Mouse (Mus musculus) forebrain, embryonic 11.5 days (tissue): ENCODE measurements at regions not wholly inside any gene's neighbourhood (a gene's known extent, or its start where the extent isn't known, plus 50 kb on each side); places are given as distances from the start of the nearest gene placed in this dataset.
"Not testable (repeated sequence)": the region's sequence is repeated elsewhere in the genome, so short reads cannot be mapped to it uniquely, and the experiment has no call there.

Source experiments
- ATAC-seq: fragments of 200-750 bp; cut with Nextera tagmentation; replicated peaks from 2 replicates; pipeline ENCODE4 v1.8.0; 2017; ENCODE audit warnings: moderate TSS enrichment; ENCODE audit not compliant: low FRiP score
- DNase-seq: peaks from one replicate; pipeline ENCODE4 v3.0.0-alpha.2; 2017; ENCODE audit warnings: low spot score
- H3K27ac ChIP-seq: fragments of 300-500 bp; sonication (generic); 2 replicates; pipeline ENCODE4 v1.5.1; 2014; ENCODE audit warnings: low read depth, low read length
- H3K27me3 ChIP-seq: fragments of 300-500 bp; sonication (generic); 2 replicates; pipeline ENCODE4 v1.6.1; 2014; ENCODE audit warnings: mild to moderate bottlenecking, low read length, mixed read lengths; ENCODE audit not compliant: control insufficient read depth, insufficient read depth
- H3K36me3 ChIP-seq: fragments of 300-500 bp; sonication (generic); 2 replicates; pipeline ENCODE4 v1.6.1; 2014; ENCODE audit warnings: mild to moderate bottlenecking, low read length, moderate library complexity, mixed read lengths; ENCODE audit not compliant: control insufficient read depth, insufficient read depth
- H3K4me1 ChIP-seq: fragments of 300-500 bp; sonication (generic); replicated peaks from 2 replicates; pipeline ENCODE4 v1.6.1; 2014; ENCODE audit warnings: low read length, mixed read lengths; ENCODE audit not compliant: control insufficient read depth, insufficient read depth
- H3K4me2 ChIP-seq: fragments of 300-500 bp; sonication (generic); 2 replicates; pipeline ENCODE4 v1.6.1; 2014; ENCODE audit warnings: low read depth, mild to moderate bottlenecking, low read length, moderate library complexity, mixed read lengths; ENCODE audit not compliant: severe bottlenecking
- H3K4me3 ChIP-seq: fragments of 300-500 bp; sonication (generic); 2 replicates; pipeline ENCODE4 v1.5.1; 2014; ENCODE audit warnings: low read depth, low read length
- H3K9ac ChIP-seq: fragments of 300-500 bp; sonication (generic); 2 replicates; pipeline ENCODE4 v1.6.1; 2014; ENCODE audit warnings: low read length
- H3K9me3 ChIP-seq: fragments of 300-500 bp; sonication (generic); 2 replicates; pipeline ENCODE4 v1.6.1; 2016; ENCODE audit warnings: low read length, mixed read lengths; ENCODE audit not compliant: control insufficient read depth
- WGBS: fragments of 180-500 bp; shearing (Covaris S2); extraction: QIAGEN DNeasy Blood & Tissue Kit; methylation state at CpG from one replicate; pipeline ENCODE4 v1.1.7; 2014; 5-methylcytosine and 5-hydroxymethylcytosine counted together

GRCm38 (mm10) chr10:46785723-46786122 is 1208.1 kb downstream of the Hace1 start:
- not testable (repeated sequence) for H3K27me3 ChIP-seq, H3K9me3 ChIP-seq, H3K27ac ChIP-seq, ATAC-seq, DNase-seq, H3K4me1 ChIP-seq, H3K4me3 ChIP-seq, H3K9ac ChIP-seq, H3K4me2 ChIP-seq, H3K36me3 ChIP-seq
- 87% methylated on average over 7 of the region's 7 CpGs for WGBS

- ATAC-seq (no peak), DNase-seq (no peak)
- Histone ChIP-seq H3K4me3 (no peak overlapping the region), H3K9me3 (no peaks in the 10 kb centered on the region), H3K27me3 (no peaks in the 10 kb centered on the region), H3K9ac (no peak overlapping the region), H3K4me2 (no peak overlapping the region), H3K27ac (no peak overlapping the region), H3K4me1 (no peaks in the 10 kb centered on the region), H3K36me3 (no peaks in the 10 kb centered on the region)
- 86% methylated on average over 1 of the region's 1 CpGs for whole genome bisulfite sequencing
Observed at GRCm38 (mm10) chr10:46814271-46814670, 1236.6 kb downstream of the Hace1 start.

GRCm38 (mm10) chr10:46819133-46819532 is 1241.5 kb downstream of the Hace1 start:
- H3K9me3 ChIP-seq = no peaks in the 10 kb centered on the region
- ATAC-seq (no peak), DNase-seq (no peak)
- no peaks in the 10 kb centered on the region for H3K27me3 ChIP-seq
- WGBS = 78% methylated on average over 2 of the region's 2 CpGs
- H3K27ac ChIP-seq = no peak overlapping the region
- no peak overlapping the region for H3K9ac ChIP-seq
- H3K4me2 ChIP-seq = no peak overlapping the region
- no peak overlapping the region for H3K4me3 ChIP-seq
- no peaks in the 10 kb centered on the region for H3K36me3 ChIP-seq
- no peaks in the 10 kb centered on the region for H3K4me1 ChIP-seq

DNA sequence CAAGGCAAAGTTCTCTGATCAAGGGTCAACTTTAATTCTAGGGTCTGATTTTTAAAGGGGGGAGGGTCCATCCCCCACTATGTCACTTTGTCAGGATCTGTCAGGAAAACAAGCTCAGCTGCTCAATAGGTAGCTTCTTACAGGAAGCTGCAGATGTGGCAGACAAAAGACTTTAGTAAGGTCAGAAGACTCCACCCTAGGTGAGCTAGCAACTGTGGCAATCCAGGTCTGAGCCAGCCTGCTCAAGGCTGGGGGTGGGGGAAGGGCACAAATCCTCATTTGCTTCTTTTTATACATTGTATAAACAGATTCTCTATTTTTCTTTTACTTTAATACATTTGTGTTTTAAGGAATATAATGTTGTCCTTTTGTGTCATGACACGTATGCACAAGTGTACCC is 1242.3 kb downstream of the Hace1 start:
- Histone ChIP-seq H3K9ac (no peak overlapping the region), H3K4me3 (no peak overlapping the region), H3K4me1 (no peaks in the 10 kb centered on the region), H3K27ac (no peak overlapping the region), H3K4me2 (no peak overlapping the region), H3K9me3 (no peaks in the 10 kb centered on the region), H3K27me3 (no peaks in the 10 kb centered on the region), H3K36me3 (no peaks in the 10 kb centered on the region)
- WGBS = 96% methylated on average over 1 of the region's 1 CpGs
- ATAC-seq (no peak), DNase-seq (no peak)

- no peak overlapping the region for H3K4me2 ChIP-seq
- no peaks in the 10 kb centered on the region for H3K36me3 ChIP-seq
- no peak overlapping the region for H3K4me3 ChIP-seq
- peaks cover 2% of the 10 kb centered on the region; the same call in 1 of the 2 replicates for H3K4me1 ChIP-seq
- ATAC-seq (no peak), DNase-seq (no peak)
- H3K27ac ChIP-seq = no peak overlapping the region
- WGBS = 62% methylated on average over 1 of the region's 1 CpGs
- H3K27me3 ChIP-seq = no peaks in the 10 kb centered on the region
- H3K9me3 ChIP-seq = no peaks in the 10 kb centered on the region
- H3K9ac ChIP-seq = no peak overlapping the region
Observed at GRCm38 (mm10) chr10:46823837-46824236, 1246.2 kb downstream of the Hace1 start.

DNA sequence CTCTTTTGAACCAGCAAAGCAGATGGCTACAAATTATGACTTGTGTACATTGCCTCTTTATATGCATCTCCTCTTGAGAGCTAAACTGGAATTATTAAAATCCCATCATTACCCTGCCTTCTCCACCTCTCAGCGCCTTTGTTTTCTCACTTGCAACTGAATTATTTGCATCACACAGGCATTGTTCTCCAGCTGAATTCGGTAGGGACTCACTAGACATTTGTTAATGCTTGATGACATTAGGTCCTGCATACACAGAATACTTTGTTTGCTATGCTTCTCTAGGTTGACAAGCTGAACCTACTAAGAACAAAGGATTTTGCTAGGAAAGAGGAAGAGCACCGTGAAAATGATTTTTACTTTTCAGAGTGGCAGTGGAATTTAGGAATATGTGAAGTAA is 1248.4 kb downstream of the Hace1 start:
- H3K27ac ChIP-seq = no peak overlapping the region
- peaks cover 2% of the 10 kb centered on the region; the same call in 1 of the 2 replicates for H3K4me1 ChIP-seq
- no peak overlapping the region for H3K9ac ChIP-seq
- no peak overlapping the region for H3K4me2 ChIP-seq
- H3K27me3 ChIP-seq = no peaks in the 10 kb centered on the region
- peak; percentile 45; the same call in 1 of the 2 replicates for ATAC-seq
- H3K36me3 ChIP-seq = no peaks in the 10 kb centered on the region
- H3K9me3 ChIP-seq = no peaks in the 10 kb centered on the region
- no peak for DNase-seq
- whole genome bisulfite sequencing = 23% methylated on average over 3 of the region's 3 CpGs
- H3K4me3 ChIP-seq = no peak overlapping the region

- no peaks in the 10 kb centered on the region for H3K27me3 ChIP-seq
- H3K27ac ChIP-seq = peak overlapping the region; percentile 59
- 43% methylated on average over 1 of the region's 1 CpGs for WGBS
- ATAC-seq (no peak), DNase-seq (no peak)
- H3K9ac ChIP-seq = no peak overlapping the region
- no peaks in the 10 kb centered on the region for H3K9me3 ChIP-seq
- H3K4me1 ChIP-seq = peaks cover 2% of the 10 kb centered on the region; the same call in 1 of the 2 replicates
- H3K36me3 ChIP-seq = no peaks in the 10 kb centered on the region
- H3K4me2 ChIP-seq = no peak overlapping the region
- H3K4me3 ChIP-seq = no peak overlapping the region
Observed at GRCm38 (mm10) chr10:46826639-46827038, 1249.0 kb downstream of the Hace1 start.

DNA sequence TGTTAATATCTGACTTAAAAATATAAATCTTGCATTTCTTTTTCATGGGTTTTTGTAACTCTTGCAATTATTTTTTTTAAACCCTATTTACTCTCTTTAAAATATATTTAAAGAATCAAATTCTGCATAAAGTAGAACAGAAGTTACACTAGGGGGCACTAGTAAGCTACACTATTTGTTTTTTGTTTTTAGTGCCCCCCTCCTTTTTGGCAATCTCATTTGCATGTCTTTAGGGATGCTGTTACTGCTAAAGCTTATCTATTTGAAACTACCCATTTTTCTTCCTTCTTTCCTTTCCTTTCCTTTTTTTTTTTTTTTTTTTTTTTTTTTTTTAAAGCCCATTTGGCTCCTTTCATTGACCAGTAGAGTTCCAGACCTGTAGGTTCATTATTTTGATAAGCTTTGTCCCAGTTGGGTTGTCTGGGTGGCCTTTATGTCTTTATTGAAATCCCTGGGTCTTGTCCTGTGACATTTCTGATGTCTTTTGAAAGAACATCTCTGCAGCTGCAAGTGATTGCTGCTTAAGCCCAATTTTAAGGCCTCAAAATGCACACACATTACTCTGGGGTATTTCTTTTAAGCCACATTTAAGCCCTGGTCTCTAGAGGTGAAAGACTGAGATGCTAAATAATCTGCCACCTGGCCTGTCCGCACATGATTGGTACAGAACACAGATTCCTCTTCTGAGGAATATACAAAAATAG is 1249.6 kb downstream of the Hace1 start:
- no peaks in the 10 kb centered on the region for H3K36me3 ChIP-seq
- H3K4me3 ChIP-seq = no peak overlapping the region
- no peak overlapping the region for H3K9ac ChIP-seq
- H3K4me1 ChIP-seq = peaks cover 2% of the 10 kb centered on the region; the same call in 1 of the 2 replicates
- peak overlapping the region; percentile 68; the same call in 1 of the 2 replicates for H3K27ac ChIP-seq
- no peak for DNase-seq
- WGBS = 31% methylated on average over 1 of the region's 1 CpGs
- no peaks in the 10 kb centered on the region for H3K27me3 ChIP-seq
- H3K4me2 ChIP-seq = no peak overlapping the region
- no peaks in the 10 kb centered on the region for H3K9me3 ChIP-seq
- peak; percentile 75 for ATAC-seq

- Histone ChIP-seq H3K9me3 (no peaks in the 10 kb centered on the region), H3K27ac (peak overlapping the region; percentile 41; the same call in 1 of the 2 replicates), H3K4me1 (peaks cover 2% of the 10 kb centered on the region; the same call in 1 of the 2 replicates), H3K36me3 (no peaks in the 10 kb centered on the region), H3K9ac (no peak overlapping the region), H3K4me2 (no peak overlapping the region), H3K4me3 (no peak overlapping the region), H3K27me3 (no peaks in the 10 kb centered on the region)
- DNase-seq (no peak), ATAC-seq (peak; percentile 53; the same call in 1 of the 2 replicates)
- 37% methylated on average over 2 of the region's 2 CpGs for WGBS
Observed at GRCm38 (mm10) chr10:46828164-46828563, 1250.5 kb downstream of the Hace1 start.
